Mouse (Mus musculus): ENCODE measurements around the gene Lpcat2b. TPM values are rescaled to one million over a fixed set of nuclear protein-coding genes. Genes with fewer than 3 reads are reported as not detected.
"Not testable (repeated sequence)": the region's sequence is repeated elsewhere in the genome, so short reads cannot be mapped to it uniquely, and the experiment has no call there.

The Lpcat2b gene
- polyA plus RNA-seq (2016; fragmentation: Nextera tagmentation; extraction: Ambion mirVana): not detected in 2 replicates

DNA sequence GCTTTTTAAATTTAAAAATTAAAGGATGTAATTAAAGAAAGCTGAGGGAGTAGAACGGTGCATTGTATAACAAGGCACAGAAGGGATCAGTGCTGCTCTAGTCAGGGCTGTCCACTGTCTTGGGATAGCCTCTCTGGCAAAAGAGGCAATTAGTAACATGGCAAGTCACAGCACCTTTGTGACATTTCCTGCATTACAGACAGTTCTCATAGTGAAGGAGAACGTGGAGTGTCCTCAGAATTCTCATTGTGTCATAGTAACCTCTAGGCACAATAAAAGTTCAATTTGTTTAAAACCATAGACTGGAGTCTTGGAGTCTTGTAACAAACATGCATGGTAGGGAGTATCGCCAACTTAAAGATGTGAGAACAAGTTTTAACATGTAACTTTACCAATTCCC lies at the start of gene Lpcat2b:
Gene Lpcat2b, plus strand, starts transcription at position 301 of the 400 bp plus-strand sequence.
- Histone ChIP-seq H3K27ac (no peak within 1 kb of the TSS), H3K27me3 (ENCODE audit: low read depth, poor library complexity, severe bottlenecking) (no peaks in the 10 kb centered on the region), H3K36me3 (no peaks in the 10 kb centered on the region), H3K9me3 (replicated peaks) (no peaks in the 10 kb centered on the region), H3K4me3 (no peak within 1 kb of the TSS), H3K4me1 (no peaks in the 10 kb centered on the region)
- 79% methylated on average over 3 of the region's 3 CpGs for WGBS
- no peak for DNase-seq (ENCODE audit: low spot score)

DNA sequence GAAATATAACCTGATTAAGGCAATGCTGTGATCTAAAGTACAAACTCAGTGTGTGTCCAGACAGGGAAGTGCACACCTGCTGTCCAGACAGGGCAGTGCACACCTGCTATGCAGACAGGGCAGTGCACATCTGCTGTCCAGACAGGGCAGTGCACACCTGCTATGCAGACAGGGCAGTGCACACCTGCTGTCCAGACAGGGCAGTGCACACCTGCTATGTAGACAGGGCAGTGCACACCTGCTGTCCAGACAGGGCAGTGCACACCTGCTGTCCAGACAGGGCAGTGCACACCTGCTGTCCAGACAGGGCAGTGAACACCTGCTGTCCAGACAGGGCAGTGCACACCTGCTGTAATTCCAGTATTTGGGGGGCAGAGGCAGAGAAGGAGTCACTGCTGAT lies 44.9 kb upstream of the Lpcat2b start:
- H3K4me3 ChIP-seq; H3K27ac ChIP-seq; H3K36me3 ChIP-seq; H3K27me3 ChIP-seq (ENCODE audit: low read depth, poor library complexity, severe bottlenecking); DNase-seq (ENCODE audit: low spot score); H3K4me1 ChIP-seq; H3K9me3 ChIP-seq (replicated peaks): not testable (repeated sequence)

DNA sequence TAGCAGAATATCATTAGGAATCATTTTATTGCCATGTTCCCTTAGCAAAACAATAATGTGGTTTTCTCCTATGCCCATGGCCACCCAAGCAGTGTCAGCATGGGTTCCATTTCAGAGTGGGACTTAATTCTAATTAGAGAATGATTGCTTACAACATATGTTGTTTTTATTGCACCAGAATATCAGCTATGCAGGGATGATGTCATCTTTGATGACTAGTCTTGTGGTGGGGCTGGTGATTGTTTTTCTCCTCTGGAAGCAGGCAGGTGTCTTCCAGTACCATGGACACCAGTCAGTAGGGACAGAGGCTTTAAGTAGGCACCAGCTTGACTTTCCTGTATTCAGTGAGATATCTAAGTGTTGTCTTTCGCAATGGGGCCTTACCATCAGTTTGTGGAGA lies 43.6 kb upstream of the Lpcat2b start:
- H3K27me3 ChIP-seq (ENCODE audit: low read depth, poor library complexity, severe bottlenecking): no peaks in the 10 kb centered on the region
- no peaks in the 10 kb centered on the region for H3K4me1 ChIP-seq
- H3K4me3 ChIP-seq: no peak overlapping the region
- no peak overlapping the region for H3K27ac ChIP-seq
- H3K9me3 ChIP-seq (replicated peaks): no peaks in the 10 kb centered on the region
- WGBS: 84% methylated on average over 1 of the region's 1 CpGs
- H3K36me3 ChIP-seq: no peaks in the 10 kb centered on the region
- DNase-seq (ENCODE audit: low spot score): no peak

GRCm38 (mm10) chr5:107389373-107389772 lies 42.0 kb upstream of the Lpcat2b start:
- Histone ChIP-seq H3K4me1 (peaks cover 1% of the 10 kb centered on the region; the same call in 1 of the 2 replicates), H3K27ac (no peak overlapping the region), H3K4me3 (no peak overlapping the region), H3K27me3 (ENCODE audit: low read depth, poor library complexity, severe bottlenecking) (no peaks in the 10 kb centered on the region), H3K9me3 (replicated peaks) (no peaks in the 10 kb centered on the region), H3K36me3 (no peaks in the 10 kb centered on the region)
- WGBS: 95% methylated on average over 2 of the region's 2 CpGs
- no peak for DNase-seq (ENCODE audit: low spot score)

- peaks cover 4% of the 10 kb centered on the region; the same call in 1 of the 2 replicates for H3K4me1 ChIP-seq
- no peaks in the 10 kb centered on the region for H3K9me3 ChIP-seq (replicated peaks)
- H3K4me3 ChIP-seq: no peak overlapping the region
- no peaks in the 10 kb centered on the region for H3K36me3 ChIP-seq
- H3K27ac ChIP-seq: no peak overlapping the region
- H3K27me3 ChIP-seq (ENCODE audit: low read depth, poor library complexity, severe bottlenecking): no peaks in the 10 kb centered on the region
- no peak for DNase-seq (ENCODE audit: low spot score)
- WGBS: 51% methylated on average over 2 of the region's 2 CpGs
Measured at GRCm38 (mm10) chr5:107394437-107394836, 36.9 kb upstream of the Lpcat2b start.

GRCm38 (mm10) chr5:107402436-107402835 lies 28.9 kb upstream of the Lpcat2b start, which contains the start of gene Ephx4:
Gene Ephx4 (plus strand): TSS chr5:107402736.
- H3K27ac ChIP-seq: peak within 1 kb of the TSS; percentile 75

DNA sequence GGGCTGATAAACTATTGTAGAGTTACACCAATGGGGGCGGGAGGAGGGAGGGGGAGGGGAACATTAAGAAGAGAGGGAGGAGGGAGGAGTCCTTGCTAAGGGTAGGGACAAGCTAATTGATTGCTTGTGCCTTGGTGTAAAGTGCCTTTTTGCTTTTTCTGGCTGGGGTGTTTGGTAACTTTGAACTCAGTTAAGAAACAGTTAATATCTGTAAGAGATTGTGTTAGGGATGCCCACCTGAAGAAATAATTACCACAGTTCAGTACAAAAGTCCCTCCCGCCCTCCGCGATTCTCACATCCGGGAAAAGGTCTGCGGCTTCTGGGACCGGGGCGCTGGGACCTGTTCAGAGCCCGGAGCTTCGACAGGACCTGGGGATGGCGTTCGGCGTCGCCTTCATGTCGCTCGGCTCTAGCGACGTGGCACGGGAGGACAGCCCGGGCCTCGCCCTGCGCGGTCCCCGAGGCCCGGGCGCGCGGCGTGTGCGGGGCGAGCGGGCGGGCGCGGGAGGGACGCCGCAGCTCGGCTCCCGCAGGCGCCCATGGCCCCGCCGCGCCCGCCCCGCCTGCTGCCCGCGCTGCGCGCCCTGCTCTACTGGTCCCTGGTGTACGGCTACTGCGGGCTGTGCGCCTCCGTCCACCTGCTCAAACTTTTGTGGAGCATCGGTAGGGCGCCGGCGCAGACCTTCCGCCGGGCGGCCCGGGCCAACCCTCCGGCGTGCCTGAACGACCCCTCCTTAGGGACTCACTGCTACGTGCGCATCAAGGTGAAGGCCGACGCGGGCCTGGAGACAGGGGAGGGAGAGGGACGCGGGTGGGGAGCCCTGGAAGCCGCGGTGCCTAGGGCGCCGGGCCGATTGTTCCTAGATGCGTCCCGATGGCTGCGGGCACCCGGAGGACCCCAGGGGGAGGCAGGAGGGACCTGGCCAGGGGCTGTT lies 28.1 kb upstream of the Lpcat2b start:
- WGBS: under 1% methylated on average over 79 of the region's 80 CpGs
- peak overlapping the region; percentile 75 for H3K27ac ChIP-seq
- H3K36me3 ChIP-seq: no peaks in the 10 kb centered on the region
- H3K27me3 ChIP-seq (ENCODE audit: low read depth, poor library complexity, severe bottlenecking): peaks cover 63% of the 10 kb centered on the region
- peaks cover 15% of the 10 kb centered on the region for H3K4me1 ChIP-seq
- DNase-seq (ENCODE audit: low spot score): peak; percentile 65
- no peaks in the 10 kb centered on the region for H3K9me3 ChIP-seq (replicated peaks)
- peak overlapping the region; percentile 66 for H3K4me3 ChIP-seq

More at GRCm38 (mm10) chr5:107402436-107402835, 28.9 kb upstream of the Lpcat2b start, which contains the start of gene Ephx4:
- no peak for DNase-seq (ENCODE audit: low spot score)
- peaks cover 15% of the 10 kb centered on the region for H3K4me1 ChIP-seq
- H3K27me3 ChIP-seq (ENCODE audit: low read depth, poor library complexity, severe bottlenecking): peaks cover 58% of the 10 kb centered on the region
- H3K9me3 ChIP-seq (replicated peaks): no peaks in the 10 kb centered on the region
- H3K36me3 ChIP-seq: no peaks in the 10 kb centered on the region
- 25% methylated on average over 5 of the region's 5 CpGs for WGBS
- peak within 1 kb of the TSS; percentile 66 for H3K4me3 ChIP-seq

DNA sequence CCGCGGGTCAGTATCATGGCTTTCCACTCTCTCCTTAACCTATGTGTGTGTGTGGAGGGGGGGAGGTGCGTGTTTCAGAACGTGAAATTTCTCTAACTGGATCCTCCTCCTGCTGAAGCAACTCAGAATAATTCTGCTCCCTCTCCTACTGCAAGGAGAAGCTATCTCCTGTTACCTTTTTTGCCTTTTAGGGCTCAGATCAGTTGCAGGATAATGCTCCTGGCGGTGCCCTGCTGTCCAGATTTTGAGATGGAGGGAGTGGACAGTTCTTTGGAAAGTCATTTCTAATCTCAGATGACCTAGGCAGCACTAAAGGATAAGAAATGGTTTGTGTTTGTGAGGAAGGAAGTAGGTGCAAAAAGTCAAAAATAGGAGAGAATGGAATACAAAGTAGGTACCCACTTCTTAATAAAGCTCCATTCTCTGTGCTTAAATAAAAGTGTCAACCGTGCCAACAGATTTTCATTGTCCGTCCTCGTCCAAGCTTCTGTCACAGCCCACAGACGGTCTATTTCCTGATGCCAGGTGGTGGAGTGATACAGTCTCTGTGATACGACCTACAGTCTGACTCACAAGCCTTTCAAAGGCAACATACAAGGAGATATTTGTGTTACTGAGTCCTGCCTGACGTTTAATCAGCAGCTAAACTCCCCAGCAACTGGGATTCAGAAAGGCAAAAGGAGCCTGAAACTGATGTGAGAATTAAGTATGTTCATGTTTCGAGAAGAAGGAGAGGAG lies 27.2 kb upstream of the Lpcat2b start:
- Histone ChIP-seq H3K4me3 (peak overlapping the region; percentile 66), H3K36me3 (no peaks in the 10 kb centered on the region), H3K27ac (peak overlapping the region; percentile 75), H3K27me3 (ENCODE audit: low read depth, poor library complexity, severe bottlenecking) (peaks cover 63% of the 10 kb centered on the region), H3K9me3 (replicated peaks) (no peaks in the 10 kb centered on the region), H3K4me1 (peaks cover 15% of the 10 kb centered on the region)
- no peak for DNase-seq (ENCODE audit: low spot score)
- WGBS: 41% methylated on average over 12 of the region's 12 CpGs

DNA sequence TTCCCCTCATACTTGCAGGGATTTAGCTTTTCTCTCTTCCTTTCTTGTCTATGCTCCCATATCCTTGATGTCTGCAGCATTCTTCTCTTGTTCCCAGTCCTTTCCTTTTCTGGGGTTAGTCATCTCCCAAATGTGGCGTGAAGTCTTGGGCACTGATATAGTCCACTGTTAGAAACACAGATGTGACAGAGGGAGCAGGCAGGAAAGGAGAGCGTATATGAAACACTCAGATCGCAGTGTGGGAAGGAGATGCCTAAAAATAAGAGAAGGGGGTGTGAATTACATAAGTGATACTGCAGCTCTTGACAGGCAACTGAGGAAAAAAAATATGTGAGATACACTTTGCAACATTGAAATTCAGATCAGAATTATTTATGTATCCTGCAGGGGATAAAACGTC lies 26.0 kb upstream of the Lpcat2b start:
- H3K36me3 ChIP-seq: no peaks in the 10 kb centered on the region
- no peak for DNase-seq (ENCODE audit: low spot score)
- H3K4me3 ChIP-seq: no peak overlapping the region
- peaks cover 15% of the 10 kb centered on the region for H3K4me1 ChIP-seq
- peaks cover 63% of the 10 kb centered on the region for H3K27me3 ChIP-seq (ENCODE audit: low read depth, poor library complexity, severe bottlenecking)
- no peak overlapping the region for H3K27ac ChIP-seq
- no peaks in the 10 kb centered on the region for H3K9me3 ChIP-seq (replicated peaks)
- WGBS: 94% methylated on average over 4 of the region's 4 CpGs

GRCm38 (mm10) chr5:107410305-107410704 lies 21.0 kb upstream of the Lpcat2b start:
- H3K27me3 ChIP-seq (ENCODE audit: low read depth, poor library complexity, severe bottlenecking): peaks cover 17% of the 10 kb centered on the region
- 94% methylated on average over 1 of the region's 1 CpGs for WGBS
- no peak overlapping the region for H3K4me3 ChIP-seq
- no peaks in the 10 kb centered on the region for H3K36me3 ChIP-seq
- peaks cover 6% of the 10 kb centered on the region for H3K4me1 ChIP-seq
- H3K9me3 ChIP-seq (replicated peaks): no peaks in the 10 kb centered on the region
- H3K27ac ChIP-seq: no peak overlapping the region
- no peak for DNase-seq (ENCODE audit: low spot score)

DNA sequence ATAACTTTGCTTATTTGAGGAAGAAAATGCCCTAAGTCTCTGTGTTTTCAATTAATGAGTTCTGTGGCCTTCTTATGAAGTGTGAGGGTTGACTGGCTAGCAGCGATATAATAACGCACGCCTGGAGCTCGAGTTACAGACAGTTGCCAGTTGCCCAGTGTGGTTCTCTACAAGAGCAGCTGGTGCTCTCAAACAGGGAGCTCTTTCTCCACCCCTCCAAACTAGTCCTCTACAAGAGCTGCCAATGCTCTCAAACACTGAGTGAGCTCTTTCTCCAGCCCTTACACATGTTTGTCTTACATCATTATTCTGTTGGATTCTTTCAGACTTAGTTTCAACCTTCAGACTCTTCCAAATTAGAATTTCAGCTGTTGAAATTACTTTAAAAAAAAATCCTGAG lies 20.0 kb upstream of the Lpcat2b start:
- H3K4me1 ChIP-seq: peaks cover 6% of the 10 kb centered on the region

GRCm38 (mm10) chr5:107412285-107412684 lies 19.1 kb upstream of the Lpcat2b start:
- H3K4me1 ChIP-seq: peaks cover 6% of the 10 kb centered on the region
- no peak overlapping the region for H3K4me3 ChIP-seq
- no peak overlapping the region for H3K27ac ChIP-seq
- 0 out of 2 replicates have a peak, but pooled peaks cover 4% of the 10 kb centered on the region for H3K27me3 ChIP-seq (ENCODE audit: low read depth, poor library complexity, severe bottlenecking)
- 83% methylated on average over 2 of the region's 2 CpGs for WGBS
- no peak for DNase-seq (ENCODE audit: low spot score)
- no peaks in the 10 kb centered on the region for H3K36me3 ChIP-seq
- H3K9me3 ChIP-seq (replicated peaks): no peaks in the 10 kb centered on the region

More for the DNA sequence above, 20.0 kb upstream of the Lpcat2b start:
- Histone ChIP-seq H3K36me3 (no peaks in the 10 kb centered on the region), H3K27me3 (ENCODE audit: low read depth, poor library complexity, severe bottlenecking) (0 out of 2 replicates have a peak, but pooled peaks cover 8% of the 10 kb centered on the region), H3K9me3 (replicated peaks) (no peaks in the 10 kb centered on the region), H3K27ac (no peak overlapping the region), H3K4me3 (no peak overlapping the region)
- DNase-seq (ENCODE audit: low spot score): no peak
- WGBS: 53% methylated on average over 4 of the region's 4 CpGs

GRCm38 (mm10) chr5:107415098-107415497 lies 16.3 kb upstream of the Lpcat2b start:
- Histone ChIP-seq H3K4me3 (no peak overlapping the region), H3K36me3 (no peaks in the 10 kb centered on the region), H3K27ac (no peak overlapping the region), H3K27me3 (ENCODE audit: low read depth, poor library complexity, severe bottlenecking) (no peaks in the 10 kb centered on the region), H3K9me3 (replicated peaks) (no peaks in the 10 kb centered on the region), H3K4me1 (peaks cover 6% of the 10 kb centered on the region)
- WGBS: 85% methylated on average over 2 of the region's 2 CpGs
- no peak for DNase-seq (ENCODE audit: low spot score)

All from limb, embryonic 10.5 days (tissue).